Mouse (Mus musculus): Measurements from ENCODE around the gene Gstk1. TPM values are rescaled to one million over a fixed set of nuclear protein-coding genes. Genes with fewer than 3 reads are reported as not detected.
A peak's percentile ranks its signal among the peaks of the same experiment; 100 is the strongest.

The Gstk1 gene
- 10 to 100 TPM; 36.8 to 57.2 (median 41.2) TPM for total RNA-seq (2022)

DNA sequence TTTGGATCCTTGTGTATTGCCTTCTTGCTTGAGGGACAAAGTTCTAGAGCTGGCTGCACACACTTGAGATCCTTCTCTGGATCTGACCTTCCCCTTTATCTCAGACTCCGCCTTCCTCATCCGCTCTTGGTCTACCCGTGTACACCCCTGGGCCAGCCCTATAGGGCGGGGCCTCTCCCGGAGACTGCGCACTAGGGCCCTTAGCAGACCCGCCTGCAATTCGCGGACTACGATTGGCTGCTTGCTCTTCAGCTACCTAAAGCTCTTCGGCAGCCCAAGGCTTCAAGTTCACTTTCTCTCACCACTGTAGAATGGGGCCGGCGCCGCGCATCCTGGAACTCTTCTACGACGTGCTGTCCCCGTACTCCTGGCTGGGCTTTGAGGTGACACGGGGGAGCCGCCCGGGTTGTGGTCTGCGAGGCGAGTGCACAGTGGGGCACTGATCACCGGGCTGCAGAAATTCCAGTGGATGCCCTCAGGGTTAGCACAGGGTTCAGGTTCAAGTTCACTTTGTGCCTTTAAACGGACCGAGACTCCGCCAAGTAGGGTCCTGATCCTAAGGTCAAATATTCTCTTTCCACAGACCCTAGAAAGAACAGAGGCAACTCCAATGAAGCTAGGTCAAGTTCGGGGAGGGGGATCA, at the start of gene Gstk1:
Gene Gstk1 (plus strand): TSS at position 225 of the 643 bp plus-strand sequence.
- DNase-seq (ENCODE audit: low spot score in 2 of 2) = peak; percentile 68 to 85

DNA sequence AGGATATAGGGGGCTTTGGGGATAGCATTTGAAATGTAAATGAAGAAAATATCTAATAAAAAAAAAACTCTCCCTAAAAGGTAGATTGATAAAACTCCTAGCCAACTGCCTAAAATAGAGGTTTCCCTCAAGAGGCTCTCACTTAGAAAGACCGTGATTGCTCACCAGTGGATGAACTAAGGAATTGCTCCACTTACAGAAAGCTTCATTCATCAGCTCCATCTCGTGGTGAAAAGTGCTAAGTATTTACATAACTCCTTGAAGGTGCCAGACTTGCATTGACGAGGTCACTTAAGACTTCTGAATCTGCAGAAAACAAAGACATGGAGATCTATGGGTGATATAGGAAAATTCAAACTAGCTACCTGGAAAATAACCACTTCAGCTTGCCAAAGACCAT, 48.0 kb upstream of the Gstk1 start:
- DNase-seq (ENCODE audit: low spot score in 2 of 2) = no peak

DNA sequence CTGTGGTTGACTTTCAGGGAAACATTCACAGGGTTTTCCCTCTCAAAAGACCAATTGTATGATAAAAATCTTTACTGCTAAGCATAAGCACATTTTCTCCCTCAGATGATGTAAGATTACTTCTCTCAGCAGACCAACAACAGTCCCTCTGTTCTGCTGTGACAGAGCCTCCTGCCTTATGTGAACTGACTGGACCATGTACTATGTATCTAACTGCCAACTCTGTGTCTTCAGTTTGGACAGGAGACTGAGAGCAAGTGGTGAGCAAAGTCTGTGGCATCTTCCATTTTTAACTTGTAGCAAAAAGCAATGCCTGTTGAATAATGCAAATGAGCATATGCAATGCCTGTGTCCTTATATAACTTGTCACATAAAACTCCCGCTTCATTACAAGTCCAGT, 46.2 kb upstream of the Gstk1 start:
- DNase-seq (ENCODE audit: low spot score in 2 of 2) = no peak

DNA sequence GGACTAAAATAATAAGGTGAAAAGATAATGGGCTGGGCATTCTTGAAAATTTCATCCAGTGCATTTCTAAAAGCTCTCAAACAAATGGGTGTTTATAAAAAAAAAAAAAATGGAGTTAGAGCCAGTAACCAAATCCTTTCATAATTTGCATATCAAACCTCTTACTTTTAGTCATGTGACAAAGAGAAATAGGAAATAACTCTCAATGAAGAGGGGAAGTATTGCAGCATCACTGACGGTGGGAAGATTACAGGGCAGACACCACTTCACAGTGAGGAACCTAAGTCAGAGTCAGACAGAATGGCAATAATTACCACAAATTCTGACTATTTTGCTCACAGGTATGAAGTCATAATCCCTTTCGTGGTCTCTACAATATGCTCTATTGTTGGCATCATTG, 30.7 kb upstream of the Gstk1 start, which contains the start of gene Tas2r144:
Gene Tas2r144 (plus strand): TSS at position 301 of the 400 bp plus-strand sequence.
- no peak for DNase-seq (ENCODE audit: low spot score in 2 of 2)

DNA sequence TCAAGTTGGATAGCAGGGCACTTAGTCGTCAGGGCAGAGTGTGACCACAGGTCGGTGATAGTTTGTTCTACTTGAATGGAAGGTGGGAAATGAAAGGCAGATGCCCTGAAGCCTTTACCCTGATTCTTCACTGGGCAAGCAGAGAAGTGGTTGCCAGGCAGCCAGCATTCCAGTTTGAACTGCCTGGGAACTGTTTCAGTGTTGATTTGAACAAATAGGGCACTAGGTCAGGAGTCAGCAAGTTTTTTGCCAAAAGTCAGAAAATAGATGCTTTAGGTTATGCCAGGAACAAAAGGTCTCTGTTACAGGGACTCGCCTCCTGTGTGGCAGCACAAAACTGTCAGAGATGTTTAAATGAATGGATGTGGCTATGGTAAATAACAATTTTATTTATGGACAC, 23.4 kb upstream of the Gstk1 start:
- DNase-seq (ENCODE audit: low spot score in 2 of 2) = no peak

DNA sequence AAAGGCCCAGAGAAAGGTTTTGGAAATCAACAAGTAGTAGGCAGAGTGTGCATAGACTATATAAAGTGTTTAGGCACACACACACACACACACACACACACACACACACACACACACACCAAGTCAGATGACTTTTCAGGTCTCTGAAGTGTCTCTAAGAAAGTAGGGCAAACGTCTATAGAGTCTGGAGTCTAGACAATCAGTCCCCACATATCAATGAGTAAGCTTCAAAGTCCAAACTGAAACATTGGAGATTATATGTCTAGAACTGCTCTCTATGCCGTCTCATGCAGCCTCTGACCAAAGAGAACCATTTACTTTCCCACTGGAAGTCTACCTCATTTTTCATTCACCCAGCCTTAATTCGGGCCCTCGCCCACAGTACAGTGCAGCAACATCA, 20.7 kb upstream of the Gstk1 start:
- no peak for DNase-seq (ENCODE audit: low spot score in 2 of 2)

DNA sequence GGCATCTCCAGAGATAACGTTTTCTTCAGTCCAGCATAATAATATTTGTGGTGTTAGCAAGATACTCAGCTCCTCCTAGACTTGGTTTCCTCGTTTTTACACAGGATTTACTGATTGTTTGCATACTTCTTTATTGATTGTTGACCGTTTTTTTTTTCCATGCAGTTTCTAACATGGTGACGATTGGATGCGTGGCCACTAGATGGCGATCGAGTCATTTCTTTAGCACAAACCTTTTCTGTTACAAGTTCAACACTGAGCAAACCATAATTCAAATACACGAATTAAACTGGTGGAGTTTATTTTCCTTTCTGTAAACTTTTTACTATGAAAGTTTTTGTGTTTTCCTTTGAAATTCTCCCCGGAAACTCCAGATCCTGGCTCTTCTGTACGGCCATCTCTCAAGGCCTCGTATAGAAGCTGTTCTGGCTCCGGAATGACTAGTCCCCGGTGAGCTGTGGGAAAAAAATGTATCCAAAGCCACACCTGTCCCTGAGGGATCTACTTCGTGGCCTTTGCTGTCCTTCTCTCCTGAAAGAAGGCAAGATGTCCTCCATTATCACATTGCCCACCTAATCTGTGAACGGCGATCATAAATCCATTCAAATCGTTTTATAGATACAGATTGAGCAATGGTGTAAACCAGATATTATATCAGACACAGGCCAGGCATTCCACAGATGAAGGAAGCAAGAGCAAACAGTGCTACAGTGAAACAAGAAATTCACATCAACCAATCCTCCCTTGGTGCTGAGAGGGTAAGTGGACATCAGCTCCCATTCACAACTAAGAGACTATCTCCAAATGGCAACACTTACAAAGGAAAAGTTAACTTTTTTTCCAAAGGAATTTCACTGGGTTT, 18.3 kb upstream of the Gstk1 start:
- DNase-seq (ENCODE audit: low spot score in 2 of 2) = peak; percentile 31 to 42

DNA sequence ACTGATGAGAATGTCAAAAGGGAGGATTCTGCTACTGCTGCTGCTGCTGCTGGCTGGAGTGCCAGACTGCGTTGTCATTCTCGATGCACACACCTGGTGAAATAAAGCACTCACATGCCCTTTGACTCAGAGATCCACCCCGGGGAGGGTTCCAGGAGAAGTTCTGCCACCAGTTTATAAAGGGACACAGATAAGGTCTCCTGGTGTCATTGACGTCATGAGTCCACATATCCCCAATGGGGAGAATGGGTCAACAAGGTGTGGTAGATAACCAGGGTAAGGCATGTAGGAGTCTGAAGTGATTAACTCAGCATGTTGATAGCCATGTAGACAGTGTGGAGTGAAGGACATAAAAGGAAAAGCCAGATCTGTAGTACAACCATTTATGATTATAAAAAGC, 16.1 kb upstream of the Gstk1 start:
- DNase-seq (ENCODE audit: low spot score in 2 of 2) = no peak

DNA sequence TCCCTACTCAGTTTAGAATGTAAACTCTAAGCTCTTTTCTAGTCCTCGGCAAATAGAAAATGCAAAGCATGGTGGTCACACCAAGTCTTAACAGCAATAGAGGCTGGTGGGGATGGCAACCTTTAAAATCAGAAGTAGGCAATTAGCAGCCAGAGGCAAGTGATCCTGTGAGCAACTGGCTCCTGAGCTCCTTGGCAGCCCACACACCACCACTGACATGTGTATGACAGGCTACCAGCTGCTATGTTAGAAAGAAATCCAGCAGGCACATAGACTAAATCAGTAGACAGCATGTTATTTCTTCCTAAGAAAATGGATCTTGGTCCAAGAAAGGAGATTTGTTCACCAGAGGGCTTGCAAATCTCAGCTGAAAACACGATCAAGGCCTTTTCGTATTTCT, 14.5 kb upstream of the Gstk1 start:
- DNase-seq (ENCODE audit: low spot score in 2 of 2) = no peak

DNA sequence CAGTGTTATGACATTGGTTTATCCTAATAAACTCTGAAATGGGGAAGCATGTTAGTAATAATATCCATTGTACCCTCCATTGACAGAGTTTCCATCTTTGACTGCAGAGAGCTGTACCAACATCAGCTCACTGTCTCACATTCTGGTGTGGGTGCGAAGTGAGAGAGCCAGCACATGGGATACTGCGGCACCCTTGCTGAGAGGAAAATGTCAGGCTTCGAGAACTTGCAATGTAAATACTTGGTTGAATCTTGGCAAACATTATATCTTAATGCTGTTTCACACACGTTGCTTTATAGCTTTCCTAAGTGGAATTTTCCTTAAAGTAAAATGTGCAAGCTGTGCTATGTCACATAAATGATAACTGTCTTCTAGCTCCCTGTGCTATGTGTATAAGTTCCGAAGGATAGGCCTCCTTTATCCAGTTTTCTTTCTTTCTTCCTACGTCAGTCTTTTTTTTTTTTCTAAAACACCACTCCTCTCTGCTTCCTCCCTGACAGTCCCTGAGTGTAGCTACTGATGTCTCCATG, 8.4 kb upstream of the Gstk1 start:
- DNase-seq (ENCODE audit: low spot score in 2 of 2) = no peak

DNA sequence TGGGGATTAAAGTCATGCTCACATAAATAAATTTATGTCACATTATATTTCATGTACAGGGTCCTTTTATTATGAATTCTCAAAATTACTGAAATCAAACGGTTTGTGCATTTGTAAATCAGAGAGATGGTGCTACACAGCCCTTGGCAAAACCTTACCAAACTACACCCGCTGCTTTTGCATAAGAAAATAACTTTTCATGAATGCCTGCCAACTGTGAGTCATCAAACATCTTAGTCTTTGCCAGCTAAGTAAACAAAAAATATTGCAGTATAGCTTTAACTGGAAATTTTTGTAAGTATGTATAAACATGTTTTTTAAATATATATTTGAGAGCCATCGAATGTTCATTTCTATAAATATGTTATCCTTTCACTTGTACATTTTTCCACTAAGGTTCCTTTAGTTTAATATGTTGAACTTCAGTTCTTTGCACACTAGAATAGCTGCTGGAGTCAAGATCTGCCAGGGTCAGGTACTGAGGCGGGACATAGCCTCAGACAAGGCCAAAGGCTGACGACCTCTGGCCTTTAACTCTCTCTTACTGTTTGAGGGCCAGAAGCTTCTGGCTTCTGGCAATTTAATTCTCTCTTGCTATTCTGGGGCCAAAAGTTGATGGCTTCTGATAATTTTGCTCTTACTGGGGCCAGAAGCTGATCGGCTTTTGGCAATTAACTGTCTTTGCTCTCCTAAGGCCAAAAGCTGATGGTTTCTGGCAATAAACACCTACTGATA, 4.3 kb upstream of the Gstk1 start:
- DNase-seq (ENCODE audit: low spot score in 2 of 2) = no peak

DNA sequence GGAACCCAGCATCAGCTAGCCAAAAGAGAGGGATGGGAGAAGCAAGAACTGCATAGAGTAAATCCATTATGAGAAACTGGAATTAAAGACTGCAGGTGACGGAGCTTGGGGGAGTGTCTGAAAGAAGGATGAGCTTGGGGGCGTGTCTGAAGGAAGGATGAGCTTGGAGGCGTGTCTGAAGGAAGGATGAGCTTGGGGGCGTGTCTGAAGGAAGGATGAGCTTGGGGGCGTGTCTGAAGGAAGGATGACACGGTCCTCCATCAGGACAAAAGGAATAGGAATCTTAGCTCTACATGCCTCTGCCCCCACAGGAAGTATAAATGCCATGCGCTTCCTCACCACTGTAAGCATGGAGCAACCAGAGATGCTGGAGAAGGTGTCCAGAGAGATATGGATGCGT, 1.4 kb downstream of the Gstk1 start:
- DNase-seq (ENCODE audit: low spot score in 2 of 2) = peak in 1 of 2 experiments; percentile 28

DNA sequence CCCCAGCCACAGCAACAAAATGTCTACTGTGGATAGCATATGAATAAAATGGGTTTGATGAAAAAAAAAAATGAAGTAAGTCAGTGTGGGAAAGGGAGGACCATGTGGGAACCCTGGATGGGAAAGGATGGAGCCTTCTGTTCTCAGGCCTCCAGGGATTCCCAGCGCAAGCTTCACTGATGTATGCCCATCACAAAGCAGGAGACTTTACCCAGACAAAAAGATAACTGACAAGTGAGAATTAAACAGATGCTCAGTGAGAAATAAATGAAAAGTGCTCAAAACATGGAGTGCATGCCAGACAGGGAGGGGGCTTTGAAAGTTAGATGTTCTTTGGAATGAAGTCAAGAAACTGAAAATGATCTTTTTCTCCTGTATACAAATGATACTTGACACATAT, 2.2 kb downstream of the Gstk1 start:
- DNase-seq (ENCODE audit: low spot score in 2 of 2) = no peak

DNA sequence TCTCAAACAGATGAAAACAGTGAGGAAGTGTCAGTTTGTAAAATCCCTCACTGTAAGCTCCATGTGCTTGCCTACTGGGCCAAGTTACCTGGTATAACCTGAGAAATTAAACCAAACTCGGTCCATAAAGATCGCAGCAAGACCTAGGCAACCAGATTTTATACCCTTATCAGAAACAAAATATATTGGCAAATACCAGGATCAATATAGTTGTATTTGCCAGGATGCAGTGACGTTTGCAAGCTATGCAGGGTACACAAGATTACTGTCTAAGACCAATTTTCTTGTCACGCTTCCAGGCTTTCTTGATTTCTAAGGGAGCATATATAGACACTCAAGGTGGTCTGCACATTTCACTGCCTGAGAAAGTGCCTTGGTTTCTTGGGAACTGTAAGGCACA, 6.1 kb downstream of the Gstk1 start:
- DNase-seq (ENCODE audit: low spot score in 2 of 2) = no peak

DNA sequence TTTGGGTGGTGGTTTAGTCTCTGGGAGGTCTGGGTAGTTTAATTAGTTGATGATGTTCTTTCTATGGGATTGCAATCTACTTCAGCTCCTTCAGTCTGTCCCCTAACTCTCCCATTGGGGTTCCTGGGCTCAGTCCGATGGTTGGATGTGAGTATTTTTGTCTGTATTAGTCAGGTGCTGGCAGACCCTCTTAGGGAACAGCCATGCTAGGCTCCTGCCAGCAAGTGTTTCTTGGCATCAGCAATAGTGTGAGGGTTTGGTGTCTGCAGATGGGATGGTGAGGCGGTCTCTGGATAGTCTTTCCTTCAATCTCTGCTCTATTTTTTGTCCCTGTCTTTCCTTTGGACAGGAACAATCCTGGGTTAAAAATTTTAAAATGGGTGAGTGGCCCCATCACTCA, 7.4 kb downstream of the Gstk1 start:
- no peak for DNase-seq (ENCODE audit: low spot score in 2 of 2)

DNA sequence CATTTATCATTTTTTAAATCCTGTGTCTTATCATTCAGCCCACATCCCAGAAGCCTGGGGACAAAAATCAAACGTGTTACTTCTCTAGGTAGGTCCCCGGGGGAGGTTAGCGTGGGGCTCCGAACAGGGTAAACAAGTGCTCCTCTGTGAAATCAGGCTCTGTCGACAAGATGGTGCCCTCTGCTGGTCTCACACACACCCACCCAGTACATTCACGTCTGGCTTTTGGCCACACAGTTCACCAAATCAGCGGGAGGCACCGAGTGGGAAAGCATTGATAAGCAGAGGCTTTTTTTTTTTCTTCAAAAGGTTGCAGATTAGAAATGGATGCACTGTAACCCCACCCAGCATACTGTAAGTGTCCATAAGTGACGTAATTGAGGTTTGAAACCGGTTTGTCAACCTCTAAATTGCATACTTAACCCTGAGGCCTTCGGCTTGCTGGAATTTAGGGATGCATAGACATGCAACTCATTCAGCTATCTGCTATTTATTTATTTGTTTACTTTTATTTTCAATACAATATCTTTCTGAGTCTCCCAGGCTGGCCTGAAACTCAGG, 11.6 kb downstream of the Gstk1 start:
- peak in 1 of 2 experiments; percentile 32 for DNase-seq (ENCODE audit: low spot score in 2 of 2)

DNA sequence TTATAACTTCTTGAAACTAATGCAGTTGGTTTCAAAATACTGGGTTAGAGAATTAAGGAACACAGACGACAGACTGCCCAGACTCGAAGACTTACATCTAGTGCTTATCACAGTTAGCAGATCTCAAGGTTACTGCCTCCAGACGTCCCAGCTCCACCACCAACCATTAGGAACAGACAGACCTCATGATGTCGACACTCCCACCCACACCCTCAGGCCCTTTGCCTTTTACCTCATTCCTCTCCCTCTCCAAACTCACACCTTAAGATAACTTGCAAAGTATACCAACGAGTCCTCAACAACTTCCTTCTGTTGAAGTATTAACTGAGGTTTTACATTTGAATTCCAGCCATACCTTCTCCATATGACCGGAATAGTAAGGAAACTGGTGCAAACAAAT, 14.7 kb downstream of the Gstk1 start:
- no peak for DNase-seq (ENCODE audit: low spot score in 2 of 2)

DNA sequence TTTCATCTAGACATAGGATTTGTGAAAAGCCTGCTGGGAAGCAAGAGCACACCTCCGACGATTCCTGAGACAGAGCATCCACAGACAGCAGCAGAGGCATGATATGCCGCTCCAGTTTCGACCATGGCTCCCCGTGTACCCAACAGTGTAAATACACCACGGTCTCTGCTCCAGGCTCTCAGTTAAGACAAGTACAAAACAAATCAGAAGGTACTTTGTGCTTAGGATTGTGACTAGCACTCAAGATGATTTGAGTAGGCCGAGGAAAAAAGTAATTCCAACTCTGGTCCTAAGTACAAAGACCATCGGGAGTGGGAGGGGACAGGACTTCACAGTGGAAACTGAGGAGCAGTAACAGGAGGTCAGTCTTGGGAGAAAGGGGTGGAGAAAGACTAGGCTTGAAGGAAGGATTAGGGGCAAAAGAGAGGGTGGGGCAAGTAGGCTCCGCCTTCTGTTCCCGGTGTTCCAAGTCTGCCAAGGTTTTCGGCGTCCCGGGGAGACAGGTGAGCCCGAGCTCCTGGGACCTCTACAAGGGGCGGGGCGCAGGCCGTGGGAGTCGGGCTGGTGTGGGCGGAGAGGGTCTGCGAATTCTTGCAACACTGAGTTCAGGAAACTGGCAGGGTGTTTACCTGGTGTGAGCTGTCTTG, 15.9 kb downstream of the Gstk1 start, which contains the start of gene Tmem139:
Gene Tmem139 (plus strand): TSS at position 447 of the 647 bp plus-strand sequence.
- no peak for DNase-seq (ENCODE audit: low spot score in 2 of 2)

DNA sequence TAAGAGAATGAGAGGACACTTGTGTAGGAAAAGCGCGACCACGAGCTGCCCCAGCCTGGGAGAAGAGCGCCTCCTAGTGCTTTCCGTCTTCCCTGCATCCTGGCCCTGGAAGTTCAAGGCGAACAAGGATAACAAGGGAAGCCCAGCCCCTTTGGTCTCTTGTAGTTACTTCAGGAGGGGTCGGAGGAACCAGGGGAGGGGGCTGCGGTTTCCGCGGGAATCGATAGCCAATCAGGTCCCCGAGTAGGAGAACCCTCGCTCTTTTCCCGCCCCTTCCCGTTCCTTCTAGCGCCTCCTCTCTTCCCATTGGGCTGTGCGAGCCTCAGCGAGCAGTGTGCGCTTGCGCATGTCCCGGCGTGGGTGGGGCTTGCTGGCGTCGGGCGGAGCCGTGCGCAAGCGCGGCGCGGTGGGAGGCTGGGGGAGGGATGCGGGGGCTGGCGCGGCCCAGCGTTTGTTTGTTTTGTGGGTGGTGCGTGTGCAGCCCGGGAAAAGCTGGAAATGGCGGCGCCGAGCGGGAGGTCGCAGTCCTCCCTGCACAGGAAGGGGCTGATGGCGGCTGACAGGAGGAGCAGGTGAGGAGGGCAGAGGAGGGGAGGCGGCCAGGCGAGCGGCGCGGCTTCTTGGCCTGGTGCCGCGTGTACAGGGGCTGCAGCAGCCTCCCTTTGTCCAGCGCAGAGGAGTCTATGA, 19.0 kb downstream of the Gstk1 start, which contains the start of gene Casp2:
Gene Casp2 (plus strand): TSS at position 360 of the 687 bp plus-strand sequence.
- DNase-seq (ENCODE audit: low spot score in 2 of 2) = peak; percentile 97 to 98
